Mouse (Mus musculus): ENCODE results near the gene Rccd1. TPM values are rescaled to one million over a fixed set of nuclear protein-coding genes. Genes with fewer than 3 reads are reported as not detected.

Gene Rccd1
- total RNA-seq, 2 experiments from 2014 or later: 14.9 to 15.2 TPM

DNA sequence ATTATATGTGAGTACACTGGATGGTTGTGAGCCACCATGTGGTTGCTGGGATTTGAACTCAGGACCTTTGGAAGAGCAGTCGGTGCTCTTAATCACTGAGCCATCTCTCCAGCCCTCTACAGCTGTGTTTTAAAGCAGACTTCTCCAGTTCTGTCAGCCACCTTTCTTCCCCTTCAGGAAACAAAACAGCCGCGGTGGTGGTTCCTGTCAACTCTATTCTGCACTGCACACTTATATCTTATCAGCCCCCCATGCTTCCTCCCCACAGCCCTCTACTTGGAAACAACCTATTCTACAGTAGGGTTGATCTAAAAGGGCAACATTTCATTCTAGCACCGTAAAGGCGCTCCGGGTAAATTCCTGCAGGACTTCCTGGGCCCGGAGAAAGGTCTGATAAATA lies 77.4 kb downstream of the Rccd1 start:
- no peak for TF ChIP-seq CTCF (IDR thresholded peaks at IDR 0.05)
- intact Hi-C loops (cut with DNase I): no loop called here
- DNase-seq (ENCODE audit: extremely low spot score in 1 of 2, low spot score in 2 of 2): no peak
- peak overlapping the region; percentile 77 for H3K4me3 ChIP-seq
- no peak overlapping the region for H3K27ac ChIP-seq

DNA sequence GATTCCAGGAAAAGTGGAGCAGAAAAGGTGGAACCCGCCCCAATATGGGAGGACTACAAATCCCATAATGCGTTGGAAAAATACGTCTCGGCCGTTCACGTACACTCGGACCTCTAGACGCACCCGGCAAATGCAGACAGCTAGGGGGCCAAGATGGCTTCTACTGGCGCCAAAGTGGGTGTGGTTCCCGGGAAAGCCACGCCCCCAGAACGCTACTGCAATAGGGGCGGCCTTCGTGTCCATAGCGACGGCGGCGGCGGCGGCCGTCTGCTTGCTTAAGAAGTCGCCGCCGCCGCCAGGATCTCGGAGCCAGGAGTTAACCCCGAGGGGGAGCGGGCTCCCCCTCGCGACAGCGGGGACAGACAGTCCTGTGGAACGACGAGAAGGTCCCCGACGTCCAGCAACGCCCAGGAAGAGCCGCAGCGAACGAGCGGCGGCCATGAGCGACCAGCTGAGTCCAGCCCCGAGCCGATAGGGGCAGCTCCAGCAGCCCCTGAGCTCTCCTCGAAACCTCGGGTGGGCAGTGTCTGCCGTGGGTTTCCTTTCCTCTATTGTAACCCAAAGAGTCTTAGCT lies 78.0 kb downstream of the Rccd1 start, which contains the start of gene Ttll13:
Gene Ttll13 (plus strand): TSS at position 229 of the 574 bp plus-strand sequence.
- peak; percentile 93 to 94 for DNase-seq (ENCODE audit: extremely low spot score in 1 of 2, low spot score in 2 of 2)
- TF ChIP-seq CTCF (IDR thresholded peaks at IDR 0.05): peak; percentile 50
- intact Hi-C loops (cut with DNase I): no loop called here
- H3K4me3 ChIP-seq: peak within 1 kb of the TSS; percentile 77
- peak within 1 kb of the TSS; percentile 83 for H3K27ac ChIP-seq

DNA sequence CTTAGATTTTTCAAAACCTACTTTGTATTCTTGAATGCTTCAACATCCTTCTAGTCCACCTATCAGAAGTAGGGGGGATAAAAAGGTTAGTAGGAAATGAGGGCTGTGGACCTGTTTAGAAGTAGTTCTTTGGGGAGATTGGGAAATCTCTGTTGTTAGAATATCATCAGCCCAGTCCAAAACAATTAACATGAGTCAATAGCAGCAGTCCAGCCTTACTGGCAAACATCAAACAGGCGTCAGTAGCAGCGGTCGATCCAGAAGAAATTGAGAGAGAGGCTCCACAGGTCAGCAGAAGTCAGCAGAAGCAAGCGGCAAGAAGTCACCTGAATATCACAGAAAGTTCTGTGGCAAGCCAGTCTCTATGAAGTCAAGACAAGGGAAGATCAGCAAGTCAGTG lies 79.4 kb downstream of the Rccd1 start:
- intact Hi-C loops (cut with DNase I): no loop called here
- TF ChIP-seq CTCF (IDR thresholded peaks at IDR 0.05): no peak
- Histone ChIP-seq H3K27ac (no peak overlapping the region), H3K4me3 (no peak overlapping the region)
- no peak for DNase-seq (ENCODE audit: extremely low spot score in 1 of 2, low spot score in 2 of 2)

Other genes with a start within 250 kb of the Rccd1 start
- 10 to 100 TPM; 53.9 to 67.1 TPM for gene Idh2, start 209.1 kb downstream of the Rccd1 start, total RNA-seq (2021)
- 10 to 100 TPM; 19.4 to 20.6 TPM for gene Sema4b, start 137.6 kb downstream of the Rccd1 start, total RNA-seq (2021)
- gene Cib1, start 91.6 kb downstream of the Rccd1 start, total RNA-seq (2021): 10 to 100 TPM; 21.7 to 22.4 TPM
- gene Gdpgp1, start 91.6 kb downstream of the Rccd1 start, total RNA-seq (2021): 1 to 10 TPM; 6.1 to 7.5 TPM
- gene Ttll13, start 78.1 kb downstream of the Rccd1 start, total RNA-seq (2021): 1 to 10 TPM; 2.0 to 2.8 TPM
- gene Ngrn, start 63.2 kb downstream of the Rccd1 start, total RNA-seq (2021): 10 to 100 TPM; 40.8 to 45.3 TPM
- 10 to 100 TPM; 21.5 to 23.2 TPM for gene Vps33b, start 54.8 kb downstream of the Rccd1 start, total RNA-seq (2021)
- gene Prc1, start 30.0 kb downstream of the Rccd1 start, total RNA-seq (2021): under 1 TPM; 0.77 to 0.97 TPM
- 10 to 100 TPM; 37.7 to 43.7 TPM for gene Unc45a, start 16.6 kb upstream of the Rccd1 start, total RNA-seq (2021)
- gene Hddc3, start 18.6 kb upstream of the Rccd1 start, total RNA-seq (2021): 10 to 100 TPM; 46.4 to 56.4 TPM
- 100 to 1,000 TPM; 152 to 157 TPM for gene Man2a2, start 46.9 kb upstream of the Rccd1 start, total RNA-seq (2021)
- gene Fes, start 63.5 kb upstream of the Rccd1 start, total RNA-seq (2021): 1 to 10 TPM; 5.3 to 6.8 TPM
- gene Furin, start 81.0 kb upstream of the Rccd1 start, total RNA-seq (2021): 10 to 100 TPM; 38.0 to 40.7 TPM
- 1 to 10 TPM; 2.9 to 6.9 TPM for gene Blm, start 210.7 kb upstream of the Rccd1 start, total RNA-seq (2021)

All from left cerebral cortex, adult 2 months (tissue).